Mouse (Mus musculus) CH12.LX (cell line): ENCODE measurements at regions not wholly inside any gene's neighbourhood (a gene's known extent, or its start where the extent isn't known, plus 50 kb on each side); places are given as distances from the start of the nearest gene placed in this dataset.

ENCODE experiments used
- CTCF ChIP-seq, 2 experiments: IDR thresholded peaks in 1 of 2; conservative IDR thresholded peaks in 1 of 2; 2 replicates each; pipeline ENCODE4 v1.5.1; 2011 to 2012; ENCODE audit warnings: low read depth in 2 of 2, low read length in 2 of 2, improper control_type of control experiment in 1 of 2, inconsistent platforms in 1 of 2, mild to moderate bottlenecking in 1 of 2, moderate library complexity in 1 of 2
- EP300 ChIP-seq: IDR thresholded peaks from 2 replicates; pipeline ENCODE4 v1.6.1; 2011; ENCODE audit warnings: low read length, improper control_type of control experiment
- MAFK ChIP-seq: IDR thresholded peaks from 2 replicates; pipeline ENCODE4 v1.6.1; 2011; ENCODE audit warnings: low read length, improper control_type of control experiment; ENCODE audit not compliant: insufficient replicate concordance
- MAX ChIP-seq: IDR thresholded peaks from 2 replicates; pipeline ENCODE4 v1.6.1; 2011; ENCODE audit warnings: low read length, improper control_type of control experiment
- MXI1 ChIP-seq: IDR thresholded peaks from 2 replicates; pipeline ENCODE4 v1.6.1; 2011; ENCODE audit warnings: mild to moderate bottlenecking, low read depth, low read length, improper control_type of control experiment
- POLR2AphosphoS2 ChIP-seq: IDR thresholded peaks from 2 replicates; pipeline ENCODE4 v1.6.1; 2011; ENCODE audit warnings: low read depth, low read length, improper control_type of control experiment
- RAD21 ChIP-seq: IDR thresholded peaks from 2 replicates; pipeline ENCODE4 v1.6.1; 2011; ENCODE audit warnings: low read depth, mild to moderate bottlenecking, low read length, improper control_type of control experiment, moderate library complexity
- RCOR1 ChIP-seq: conservative IDR thresholded peaks from 2 replicates; pipeline ENCODE4 v1.6.1; 2012; ENCODE audit warnings: low read depth, mild to moderate bottlenecking, inconsistent platforms, low read length, improper control_type of control experiment
- UBTF ChIP-seq: IDR thresholded peaks from 2 replicates; pipeline ENCODE4 v1.6.1; 2012; ENCODE audit warnings: low read depth, mild to moderate bottlenecking, inconsistent platforms, low read length, improper control_type of control experiment, moderate library complexity
- ZC3H11A ChIP-seq: IDR thresholded peaks from 2 replicates; pipeline ENCODE4 v1.6.1; 2012; ENCODE audit warnings: low read depth, mild to moderate bottlenecking, inconsistent platforms, low read length, improper control_type of control experiment
- ZNF384 ChIP-seq: IDR thresholded peaks from 2 replicates; pipeline ENCODE4 v1.6.1; 2012; ENCODE audit warnings: low read depth, low read length, improper control_type of control experiment, inconsistent platforms

GRCm38 (mm10) chr10:71657525-71657924 lies 310.0 kb downstream of the Ipmk start:
- TF ChIP-seq MXI1: no peak
- TF ChIP-seq MAFK: no peak
- no peak for TF ChIP-seq EP300
- TF ChIP-seq CTCF (conservative IDR thresholded peaks at IDR 0.05 in 1 of 2, IDR thresholded peaks at IDR 0.05 in 1 of 2; ENCODE audit: low read depth in 2 of 2, low read length in 2 of 2): no peak
- no peak for TF ChIP-seq UBTF
- no peak for TF ChIP-seq POLR2AphosphoS2
- TF ChIP-seq ZC3H11A: no peak
- no peak for TF ChIP-seq ZNF384
- no peak for TF ChIP-seq MAX
- TF ChIP-seq RAD21: no peak
- no peak for TF ChIP-seq RCOR1
